Mouse (Mus musculus): ENCODE measurements around the gene Irgc1.
"Not testable (repeated sequence)": the region's sequence is repeated elsewhere in the genome, so short reads cannot be mapped to it uniquely, and the experiment has no call there.

Gene Irgc1

DNA sequence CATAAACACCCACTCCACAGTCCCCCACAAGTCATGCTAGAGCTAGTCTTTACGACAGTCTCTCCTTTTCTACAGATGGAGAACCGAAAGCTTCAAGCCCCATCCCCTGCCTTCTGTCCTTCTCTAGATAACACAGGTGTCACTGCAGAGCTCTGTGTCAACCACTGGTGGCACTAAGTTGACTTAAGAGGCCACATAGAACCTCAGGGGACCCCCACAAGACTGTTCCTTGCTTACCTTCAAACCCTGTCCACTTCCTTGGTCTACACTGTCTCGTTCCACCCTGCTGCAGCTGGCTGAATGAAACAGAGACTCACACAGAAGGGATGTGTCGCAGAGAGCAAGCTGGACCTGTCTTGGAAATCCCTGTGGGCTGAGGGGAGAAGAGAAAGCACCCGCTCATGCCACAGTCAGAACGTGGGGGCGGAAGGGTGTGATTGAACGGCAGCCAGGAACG, at the start of gene Irgc1:
Gene Irgc1, minus strand, starts transcription at position 443 of the 457 bp plus-strand sequence.
- no peak for DNase-seq (ENCODE audit: low spot score)

DNA sequence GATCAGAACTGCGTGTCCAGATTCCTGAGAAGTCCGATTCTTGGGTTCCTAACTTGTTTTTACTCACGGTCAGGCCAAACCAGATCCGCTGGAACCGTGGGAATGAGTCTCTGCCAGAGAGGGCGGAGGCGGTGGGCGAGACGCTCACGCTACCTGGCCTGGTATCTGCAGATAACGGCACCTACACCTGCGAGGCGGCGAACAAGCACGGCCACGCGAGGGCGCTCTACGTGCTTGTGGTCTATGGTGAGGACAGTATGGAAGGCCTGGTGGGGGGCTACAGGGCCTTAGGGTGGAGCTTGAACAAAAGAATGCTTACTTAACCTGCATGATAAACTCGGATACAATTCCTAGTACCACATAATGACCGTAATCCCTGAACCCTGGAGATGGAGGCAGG, 49.4 kb upstream of the Irgc1 start:
- no peak for DNase-seq (ENCODE audit: low spot score)

GRCm38 (mm10) chr7:24500929-24501328, 48.8 kb upstream of the Irgc1 start:
- DNase-seq (ENCODE audit: low spot score), result no peak

DNA sequence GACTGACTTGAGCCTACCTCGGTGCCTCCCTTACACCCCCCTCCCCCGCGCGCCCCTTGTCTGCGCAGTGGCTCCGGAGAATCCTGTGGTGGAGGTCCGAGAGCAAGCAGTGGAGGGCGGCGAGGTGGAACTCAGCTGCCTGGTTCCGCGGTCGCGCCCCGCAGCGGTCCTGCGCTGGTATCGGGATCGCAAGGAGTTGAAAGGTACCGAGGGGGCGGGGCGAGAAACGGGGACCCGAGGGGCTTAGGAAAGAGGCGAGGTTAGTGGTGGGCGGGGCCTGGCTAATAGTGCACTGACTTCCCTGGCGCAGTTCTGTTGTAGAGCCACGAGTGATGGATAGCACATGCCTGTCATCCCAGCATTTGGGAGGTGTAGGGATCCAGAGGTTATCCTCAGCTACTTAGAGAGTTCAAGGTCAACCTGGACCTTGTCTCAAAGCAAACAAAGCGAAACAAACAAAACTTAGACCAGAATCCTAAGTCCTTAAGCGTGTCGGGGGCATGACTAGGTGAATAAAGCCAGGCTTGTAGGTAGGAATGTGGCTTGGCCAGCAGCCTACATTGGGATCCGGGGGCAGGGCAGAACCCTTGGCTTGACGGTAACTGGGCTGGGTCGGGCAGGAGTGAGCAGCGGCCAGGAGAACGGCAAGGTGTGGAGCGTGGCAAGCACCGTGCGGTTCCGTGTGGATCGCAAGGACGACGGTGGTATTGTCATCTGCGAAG, 47.9 kb upstream of the Irgc1 start:
- DNase-seq (ENCODE audit: low spot score), result no peak

DNA sequence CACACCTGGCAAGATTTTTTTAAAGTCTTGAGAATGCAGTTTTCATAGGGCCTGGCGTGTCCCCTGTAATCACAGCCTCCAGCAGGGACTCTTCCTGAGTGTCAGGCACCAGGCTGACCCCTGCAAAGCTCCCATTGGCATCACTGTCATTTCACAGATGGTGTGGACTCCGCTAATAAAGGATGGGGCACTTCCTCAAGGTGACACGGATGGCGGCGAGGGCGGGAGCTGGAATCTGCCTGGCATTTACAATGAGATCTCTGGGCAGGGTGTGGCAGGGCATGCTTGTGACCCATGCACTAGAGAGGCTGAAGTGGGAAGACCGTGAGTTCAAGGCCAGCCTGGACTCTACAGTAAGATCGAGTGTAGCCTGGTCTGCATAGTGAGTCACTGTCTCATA, 36.2 kb upstream of the Irgc1 start:
- DNase-seq (ENCODE audit: low spot score), result no peak

DNA sequence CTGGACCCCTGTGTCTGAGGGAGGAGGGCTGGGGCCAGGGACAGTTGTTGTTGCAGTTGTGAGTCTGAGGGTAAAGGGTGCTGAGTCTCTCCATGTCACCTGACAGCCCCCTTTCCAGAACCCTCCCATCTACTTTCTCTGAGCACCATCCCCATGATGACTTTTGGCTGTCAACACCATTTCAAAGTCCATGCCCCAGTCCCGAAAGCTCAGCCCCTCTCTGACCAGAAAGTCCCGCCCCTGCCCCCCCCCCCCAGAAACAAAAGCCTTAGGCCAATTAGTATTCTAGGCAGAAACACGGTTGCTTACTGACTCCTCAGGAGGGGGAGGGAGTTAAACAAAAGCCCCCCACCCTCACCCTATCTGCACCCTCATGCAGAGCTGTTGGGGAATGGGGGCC, 35.3 kb upstream of the Irgc1 start:
- no peak for DNase-seq (ENCODE audit: low spot score)

GRCm38 (mm10) chr7:24486654-24487130, 34.6 kb upstream of the Irgc1 start:
- DNase-seq (ENCODE audit: low spot score), result no peak

DNA sequence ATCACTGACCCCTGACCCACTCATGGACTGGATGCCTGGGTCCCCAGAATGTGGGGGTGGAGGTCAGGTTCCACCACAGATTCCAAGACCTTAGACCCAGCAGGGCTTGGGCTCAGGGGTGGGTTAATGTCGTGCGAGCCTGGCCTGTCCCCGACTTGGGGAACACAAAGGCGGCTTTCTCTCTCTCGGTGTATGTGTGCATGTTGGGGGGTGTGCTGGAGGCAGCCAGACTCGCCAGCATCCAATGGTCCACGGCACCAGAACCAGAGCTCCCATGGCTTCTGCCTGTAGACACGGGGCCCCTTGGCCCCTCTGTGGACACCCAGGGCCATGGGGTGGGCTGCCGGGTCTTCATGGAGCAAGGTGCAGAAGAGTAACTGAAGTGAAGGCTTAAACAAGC, 33.4 kb upstream of the Irgc1 start:
- peak; percentile 52 for DNase-seq (ENCODE audit: low spot score)

DNA sequence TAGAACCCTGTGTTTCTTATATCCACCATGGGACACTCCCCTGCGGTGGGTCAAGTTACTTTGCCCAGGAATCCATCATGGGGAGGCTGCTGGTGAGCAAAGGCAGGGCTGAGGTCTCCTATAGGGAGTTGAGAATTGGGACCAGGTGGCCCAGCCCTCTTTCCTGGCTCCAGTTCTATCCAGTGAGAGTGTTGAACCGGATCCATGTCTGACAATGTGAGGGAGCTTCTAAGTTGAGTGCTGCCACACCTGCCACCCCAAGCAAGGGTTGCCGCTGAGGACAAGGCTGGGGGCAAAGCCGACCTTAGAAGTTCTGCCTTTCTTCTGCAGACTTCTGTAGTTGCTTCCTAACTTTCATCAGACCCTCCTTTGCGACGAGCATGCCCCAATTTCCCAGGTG, 31.2 kb upstream of the Irgc1 start:
- DNase-seq (ENCODE audit: low spot score), result not testable (repeated sequence)

- DNase-seq (ENCODE audit: low spot score), result no peak
Observed at GRCm38 (mm10) chr7:24482208-24483020, 30.3 kb upstream of the Irgc1 start.

- DNase-seq (ENCODE audit: low spot score), result peak; percentile 89
Observed at GRCm38 (mm10) chr7:24481474-24482207, 29.5 kb upstream of the Irgc1 start, which contains the start of gene Cadm4. Gene Cadm4, plus strand, starts transcription at chr7:24482023.

GRCm38 (mm10) chr7:24480986-24481473, 28.9 kb upstream of the Irgc1 start:
- DNase-seq (ENCODE audit: low spot score), result no peak

GRCm38 (mm10) chr7:24480121-24480941, 28.2 kb upstream of the Irgc1 start:
- DNase-seq (ENCODE audit: low spot score), result peak; percentile 55

- no peak for DNase-seq (ENCODE audit: low spot score)
Observed at GRCm38 (mm10) chr7:24479685-24480084, 27.6 kb upstream of the Irgc1 start.

- DNase-seq (ENCODE audit: low spot score), result no peak
Observed at GRCm38 (mm10) chr7:24478911-24479310, 26.8 kb upstream of the Irgc1 start.

- DNase-seq (ENCODE audit: low spot score), result no peak
Observed at GRCm38 (mm10) chr7:24476856-24477255, 24.8 kb upstream of the Irgc1 start.

DNA sequence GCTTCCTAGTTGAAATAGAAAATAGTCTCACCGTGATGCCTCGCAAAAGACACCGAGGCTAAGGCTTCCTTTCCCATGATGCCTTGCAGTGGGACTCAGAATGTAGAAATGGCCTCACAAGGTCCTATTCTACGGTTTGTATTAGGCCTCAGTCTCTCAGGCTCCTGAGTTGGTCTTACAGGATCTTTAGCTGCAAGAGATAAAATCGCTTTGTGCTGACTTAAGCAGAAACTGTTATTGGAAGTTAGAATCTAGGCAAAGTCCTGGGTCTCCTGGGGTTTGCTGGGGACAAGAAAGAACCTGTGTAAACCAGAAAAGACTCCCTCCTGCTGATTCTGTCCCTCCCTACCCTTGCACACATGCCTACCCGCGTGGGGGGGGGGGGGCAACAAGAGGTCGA, 24.2 kb upstream of the Irgc1 start:
- no peak for DNase-seq (ENCODE audit: low spot score)

- peak; percentile 70 for DNase-seq (ENCODE audit: low spot score)
Observed at GRCm38 (mm10) chr7:24474811-24475506, 22.9 kb upstream of the Irgc1 start.

DNA sequence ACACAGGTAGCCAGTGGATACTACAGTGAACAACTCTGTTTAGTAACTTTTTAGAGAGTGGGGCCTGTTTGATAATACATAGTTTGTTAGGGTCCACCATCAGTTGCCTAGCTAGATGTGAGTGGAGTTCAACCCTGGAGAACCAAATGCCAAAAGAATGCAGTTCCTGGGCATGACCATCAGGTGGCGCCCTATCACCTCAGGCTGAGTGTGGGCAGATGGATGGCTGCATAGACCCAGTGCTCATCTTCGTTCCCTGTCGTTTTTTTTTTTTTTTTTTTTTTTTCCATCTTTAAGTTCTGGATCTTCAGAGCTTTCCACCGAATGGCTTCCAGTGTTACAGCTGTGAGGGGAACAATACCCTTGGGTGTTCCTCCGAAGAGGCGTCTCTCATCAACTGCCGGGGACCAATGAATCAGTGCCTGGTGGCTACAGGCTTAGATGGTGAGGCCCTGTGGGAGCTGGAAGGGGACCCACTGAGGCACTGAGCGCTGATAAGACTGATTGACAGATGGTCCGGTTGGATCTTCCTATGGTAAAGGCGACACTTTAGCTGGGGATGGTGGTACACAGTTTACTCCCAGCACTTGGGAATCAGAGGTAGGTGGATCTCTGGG, 21.9 kb upstream of the Irgc1 start:
- DNase-seq (ENCODE audit: low spot score), result peak; percentile 73

DNA sequence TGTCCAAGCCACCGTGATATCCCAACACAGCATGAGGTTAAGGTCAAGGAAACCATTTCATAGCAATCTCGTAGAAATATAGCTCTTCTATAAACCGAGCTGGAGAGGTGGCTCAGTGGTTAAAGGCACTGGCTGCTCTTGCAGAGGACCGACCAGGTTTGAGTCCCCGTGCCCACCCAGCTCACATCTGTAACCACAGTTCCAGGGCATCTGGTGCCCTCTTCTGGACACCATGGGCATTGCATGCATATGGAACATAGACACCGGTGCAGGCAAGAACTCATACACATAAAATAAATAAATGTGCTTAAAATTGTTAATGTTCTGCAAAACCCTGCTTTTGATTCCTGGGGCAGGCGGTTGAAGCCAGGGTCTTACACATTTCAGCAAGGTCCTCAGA, 20.8 kb upstream of the Irgc1 start:
- no peak for DNase-seq (ENCODE audit: low spot score)
